Mouse (Mus musculus) macrophage (primary cell): ENCODE data around the gene Trim26. TPM values are rescaled to one million over a fixed set of nuclear protein-coding genes. Genes with fewer than 3 reads are reported as not detected.
"Not testable (repeated sequence)": the region's sequence is repeated elsewhere in the genome, so short reads cannot be mapped to it uniquely, and the experiment has no call there.

Source experiments
- H3K27ac ChIP-seq: fragments of 350-480 bp; formaldehyde crosslinking; 2 replicates; pipeline ENCODE4 v1.9.0; 2021
- H3K36me3 ChIP-seq: fragments of 350-480 bp; formaldehyde crosslinking; 2 replicates; pipeline ENCODE4 v1.9.0; 2021; ENCODE audit errors: inconsistent target
- H3K4me3 ChIP-seq: fragments of 350-480 bp; formaldehyde crosslinking; 2 replicates; pipeline ENCODE4 v1.9.0; 2021; ENCODE audit errors: inconsistent target
- H3K79me2 ChIP-seq: fragments of 350-480 bp; formaldehyde crosslinking; 2 replicates; pipeline ENCODE4 v1.9.0; 2021; ENCODE audit errors: inconsistent target
- WGBS: methylation state at CpG from one replicate; pipeline ENCODE4 v1.1.7; 2026; ENCODE audit warnings: inconsistent platforms; ENCODE audit not compliant: missing documents; 5-methylcytosine and 5-hydroxymethylcytosine counted together
- polyA plus RNA-seq: library from polyadenylated mRNA; stranded (reverse); fragments of 250-400 nt; gene quantifications from 3 replicates; pipeline ENCODE4 v1.2.4, GENCODE M21; 2018; ENCODE audit warnings: inconsistent platforms
- total RNA-seq, 78 experiments: library from RNA; depleted of rRNA; stranded (reverse); fragments of 250-400 nt; gene quantifications; 1 replicate in 9 of 78; 2 replicates in 24 of 78; 3 replicates in 43 of 78; 4 replicates in 2 of 78; pipeline ENCODE4 v1.2.4; 2018; ENCODE audit warnings: inconsistent platforms in 56 of 78

Trim26 gene
- 100 to 1,000 TPM; 201 to 789 (median 293) TPM for total RNA-seq (2018; cell fraction: chromatin; rRNA removed)
- total RNA-seq (2018; cell fraction: cytosol; rRNA removed), result 10 to 100 TPM; 42.0 to 85.6 (median 57.7) TPM
- total RNA-seq (2018; cell fraction: nucleus; rRNA removed), result 100 to 1,000 TPM; 165 to 654 (median 235) TPM
- 38.3 to 72.2 TPM (median 56.6 TPM) in 3 replicates for polyA plus RNA-seq

GRCm38 (mm10) chr17:36836874-36837647 is at the start of gene Trim26:
Trim26 (plus strand) TSS chr17:36837134.
- WGBS, result under 1% methylated on average over 58 of the region's 58 CpGs
- Histone ChIP-seq H3K79me2 (peaks cover 47% of the 10 kb centered on the region), H3K4me3 (peak within 1 kb of the TSS; percentile 49), H3K27ac (peak within 1 kb of the TSS; percentile 65), H3K36me3 (0 out of 2 replicates have a peak, but pooled peaks cover 6% of the 10 kb centered on the region)

- WGBS, result 77% methylated on average over 2 of the region's 2 CpGs
- H3K27ac ChIP-seq, result no peak overlapping the region
Observed at GRCm38 (mm10) chr17:36788351-36788750, 48.6 kb upstream of the Trim26 start.

GRCm38 (mm10) chr17:36788801-36789200 is 48.1 kb upstream of the Trim26 start:
- H3K79me2 ChIP-seq, H3K36me3 ChIP-seq, H3K4me3 ChIP-seq, H3K27ac ChIP-seq: not testable (repeated sequence)

More at GRCm38 (mm10) chr17:36788351-36788750, 48.6 kb upstream of the Trim26 start:
- Histone ChIP-seq H3K4me3 (no peak overlapping the region), H3K79me2 (no peaks in the 10 kb centered on the region), H3K36me3 (no peaks in the 10 kb centered on the region)

GRCm38 (mm10) chr17:36799493-36799892 is 37.4 kb upstream of the Trim26 start:
- Histone ChIP-seq H3K36me3 (no peaks in the 10 kb centered on the region), H3K4me3 (no peak overlapping the region), H3K79me2 (no peaks in the 10 kb centered on the region), H3K27ac (no peak overlapping the region)
- 92% methylated on average over 6 of the region's 10 CpGs for WGBS

- H3K27ac ChIP-seq, H3K79me2 ChIP-seq, H3K36me3 ChIP-seq, H3K4me3 ChIP-seq: not testable (repeated sequence)
- WGBS, result 92% methylated on average over 3 of the region's 4 CpGs
Observed at GRCm38 (mm10) chr17:36799921-36800462, 36.9 kb upstream of the Trim26 start.

GRCm38 (mm10) chr17:36811871-36812270 is 25.1 kb upstream of the Trim26 start, which contains the start of gene H2-M10.6:
H2-M10.6 (plus strand) TSS chr17:36812171.
- H3K79me2 ChIP-seq, result no peaks in the 10 kb centered on the region
- no peak within 1 kb of the TSS for H3K4me3 ChIP-seq
- no peak within 1 kb of the TSS for H3K27ac ChIP-seq
- no peaks in the 10 kb centered on the region for H3K36me3 ChIP-seq

- H3K27ac ChIP-seq, result no peak overlapping the region
- no peaks in the 10 kb centered on the region for H3K79me2 ChIP-seq
- H3K4me3 ChIP-seq, result no peak overlapping the region
- H3K36me3 ChIP-seq, result no peaks in the 10 kb centered on the region
Observed at GRCm38 (mm10) chr17:36824005-36824404, 12.9 kb upstream of the Trim26 start.

GRCm38 (mm10) chr17:36825525-36825924 is 11.4 kb upstream of the Trim26 start:
- no peaks in the 10 kb centered on the region for H3K79me2 ChIP-seq
- no peak overlapping the region for H3K4me3 ChIP-seq
- 16% methylated on average over 4 of the region's 4 CpGs for WGBS
- H3K27ac ChIP-seq, result no peak overlapping the region
- H3K36me3 ChIP-seq, result no peaks in the 10 kb centered on the region

- not testable (repeated sequence) for H3K27ac ChIP-seq, H3K79me2 ChIP-seq, H3K36me3 ChIP-seq, H3K4me3 ChIP-seq
- WGBS, result 5% methylated on average over 5 of the region's 5 CpGs
Observed at GRCm38 (mm10) chr17:36826002-36826401, 10.9 kb upstream of the Trim26 start.

GRCm38 (mm10) chr17:36828488-36828887 is 8.4 kb upstream of the Trim26 start:
- no peaks in the 10 kb centered on the region for H3K36me3 ChIP-seq
- no peaks in the 10 kb centered on the region for H3K79me2 ChIP-seq
- no peak overlapping the region for H3K4me3 ChIP-seq
- WGBS, result 96% methylated on average over 2 of the region's 2 CpGs
- no peak overlapping the region for H3K27ac ChIP-seq

GRCm38 (mm10) chr17:36830470-36830869 is 6.5 kb upstream of the Trim26 start:
- H3K27ac ChIP-seq, result no peak overlapping the region
- no peaks in the 10 kb centered on the region for H3K79me2 ChIP-seq
- WGBS, result 56% methylated on average over 3 of the region's 3 CpGs
- no peak overlapping the region for H3K4me3 ChIP-seq
- no peaks in the 10 kb centered on the region for H3K36me3 ChIP-seq

GRCm38 (mm10) chr17:36832694-36833093 is 4.2 kb upstream of the Trim26 start:
- Histone ChIP-seq H3K27ac (no peak overlapping the region), H3K36me3 (no peaks in the 10 kb centered on the region), H3K4me3 (no peak overlapping the region), H3K79me2 (peaks cover 4% of the 10 kb centered on the region)
- WGBS, result 71% methylated on average over 4 of the region's 4 CpGs

- H3K36me3 ChIP-seq, result no peaks in the 10 kb centered on the region
- peak overlapping the region; percentile 49; the same call in 1 of the 2 replicates for H3K4me3 ChIP-seq
- H3K27ac ChIP-seq, result peak overlapping the region; percentile 65; the same call in 1 of the 2 replicates
- H3K79me2 ChIP-seq, result peaks cover 35% of the 10 kb centered on the region
- WGBS, result 43% methylated on average over 12 of the region's 12 CpGs
Observed at GRCm38 (mm10) chr17:36835591-36836426, 1.1 kb upstream of the Trim26 start.

- Histone ChIP-seq H3K79me2 (peaks cover 41% of the 10 kb centered on the region), H3K27ac (peak overlapping the region; percentile 65), H3K4me3 (peak overlapping the region; percentile 49), H3K36me3 (0 out of 2 replicates have a peak, but pooled peaks cover under 1% of the 10 kb centered on the region)
- WGBS, result 5% methylated on average over 3 of the region's 3 CpGs
Observed at GRCm38 (mm10) chr17:36836427-36836812, 514 bp upstream of the Trim26 start.
